Mouse (Mus musculus) liver, embryonic 12.5 days (tissue): ENCODE results near the gene Arhgap10. TPM values are rescaled to one million over a fixed set of nuclear protein-coding genes. Genes with fewer than 3 reads are reported as not detected.

Experiments
- ATAC-seq: fragments of 200-750 bp; cut with Nextera tagmentation; 2 replicates; pipeline ENCODE4 v1.8.0; 2017; ENCODE audit warnings: moderate number of reproducible peaks, mild to moderate bottlenecking, moderate library complexity
- H3K27ac ChIP-seq: fragments of 300-500 bp; sonication (generic); 2 replicates; pipeline ENCODE4 v1.5.1; 2016; ENCODE audit warnings: mild to moderate bottlenecking
- H3K27me3 ChIP-seq: fragments of 300-500 bp; sonication (generic); replicated peaks from 2 replicates; pipeline ENCODE4 v1.6.1; 2016; ENCODE audit warnings: mild to moderate bottlenecking, moderate library complexity
- H3K36me3 ChIP-seq: fragments of 300-500 bp; sonication (generic); 2 replicates; pipeline ENCODE4 v1.6.1; 2016; ENCODE audit warnings: mild to moderate bottlenecking, moderate library complexity
- H3K4me1 ChIP-seq: fragments of 300-500 bp; sonication (generic); 2 replicates; pipeline ENCODE4 v1.6.1; 2016
- H3K4me2 ChIP-seq: fragments of 300-500 bp; sonication (generic); 2 replicates; pipeline ENCODE4 v1.6.1; 2016; ENCODE audit warnings: mild to moderate bottlenecking, moderate library complexity
- H3K4me3 ChIP-seq: fragments of 300-500 bp; sonication (generic); 2 replicates; pipeline ENCODE4 v1.5.1; 2016; ENCODE audit warnings: mild to moderate bottlenecking, moderate library complexity
- H3K9ac ChIP-seq: fragments of 300-500 bp; sonication (generic); 2 replicates; pipeline ENCODE4 v1.6.1; 2016; ENCODE audit warnings: mild to moderate bottlenecking, moderate library complexity
- H3K9me3 ChIP-seq: fragments of 300-500 bp; sonication (generic); replicated peaks from 2 replicates; pipeline ENCODE4 v1.6.1; 2016; ENCODE audit warnings: mild to moderate bottlenecking, moderate library complexity
- whole genome bisulfite sequencing: fragments of 180-500 bp; shearing (Covaris S2); methylation state at CpG from one replicate; pipeline ENCODE4 v1.1.7; 2016; ENCODE audit not compliant: insufficient replicate concordance; 5-methylcytosine and 5-hydroxymethylcytosine counted together
- polyA plus RNA-seq: library from polyadenylated mRNA; unstranded; fragments of >200 nt; fragmentation: Nextera tagmentation; extraction: Ambion mirVana; gene quantifications from 2 replicates; pipeline ENCODE4 v1.2.1, GENCODE M21; 2016

Gene Arhgap10
- polyA plus RNA-seq, 1 experiment from 2014 or later = 13.8 TPM

DNA sequence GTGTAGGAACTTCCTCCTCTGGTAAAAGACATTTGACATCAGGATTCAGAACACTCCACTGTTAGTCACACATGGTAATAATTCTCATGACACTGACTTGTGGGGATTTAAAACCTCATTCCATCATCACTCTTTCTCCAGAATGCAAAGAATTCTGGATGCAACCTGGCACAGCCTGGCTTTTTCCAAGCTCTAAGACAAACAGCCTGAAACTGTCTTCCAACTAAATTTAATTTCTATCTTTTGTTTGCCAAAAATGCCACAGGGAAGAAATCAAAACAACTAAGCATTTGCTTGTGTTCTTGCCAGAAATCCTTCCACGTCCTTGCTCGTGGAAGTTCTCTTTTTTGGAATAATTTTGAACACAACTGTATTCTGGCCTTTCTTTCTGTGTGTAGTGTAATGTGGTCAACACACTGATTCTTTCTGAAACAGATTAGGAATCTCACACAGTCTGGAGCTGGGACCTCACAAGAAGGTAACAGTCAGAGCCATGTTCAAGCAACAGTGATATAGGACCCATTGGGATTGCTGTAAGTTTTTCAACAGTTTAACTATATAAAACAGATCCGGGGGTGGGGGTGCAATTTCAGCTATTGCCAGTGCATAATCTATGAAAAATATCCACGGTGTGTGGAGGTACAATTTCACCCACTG is 167.5 kb downstream of the Arhgap10 start:
- 70% methylated on average over 4 of the region's 4 CpGs for WGBS
- no peak overlapping the region for H3K4me2 ChIP-seq
- no peaks in the 10 kb centered on the region for H3K4me1 ChIP-seq
- H3K36me3 ChIP-seq = peaks cover 22% of the 10 kb centered on the region
- no peak overlapping the region for H3K9ac ChIP-seq
- ATAC-seq = no peak
- no peak overlapping the region for H3K27ac ChIP-seq
- no peak overlapping the region for H3K4me3 ChIP-seq
- H3K9me3 ChIP-seq = no peaks in the 10 kb centered on the region
- H3K27me3 ChIP-seq = no peaks in the 10 kb centered on the region

DNA sequence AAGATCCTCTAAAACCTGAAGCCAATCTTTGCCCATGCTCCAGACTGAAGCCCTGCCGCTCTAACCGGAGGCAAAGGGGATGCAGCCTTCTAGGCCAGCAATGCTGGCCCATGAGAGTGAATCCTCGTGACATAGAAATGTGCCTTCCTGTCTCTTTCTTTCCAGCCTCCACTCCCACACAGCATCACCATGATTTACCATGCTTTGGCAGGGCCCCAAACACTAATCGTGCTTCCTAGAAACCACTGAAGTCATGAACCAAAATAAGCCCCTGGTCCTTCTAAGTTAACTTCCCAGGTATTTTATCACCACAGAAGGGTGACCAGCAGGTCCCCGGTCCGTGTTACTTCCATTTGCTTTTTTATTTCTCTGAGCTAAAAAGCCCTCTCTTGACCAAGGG is 173.8 kb downstream of the Arhgap10 start:
- no peak for ATAC-seq
- no peak overlapping the region for H3K9ac ChIP-seq
- H3K27me3 ChIP-seq = no peaks in the 10 kb centered on the region
- no peak overlapping the region for H3K27ac ChIP-seq
- no peaks in the 10 kb centered on the region for H3K4me1 ChIP-seq
- no peaks in the 10 kb centered on the region for H3K9me3 ChIP-seq
- WGBS = 83% methylated on average over 6 of the region's 6 CpGs
- peaks cover 34% of the 10 kb centered on the region for H3K36me3 ChIP-seq
- H3K4me2 ChIP-seq = no peak overlapping the region
- no peak overlapping the region for H3K4me3 ChIP-seq

DNA sequence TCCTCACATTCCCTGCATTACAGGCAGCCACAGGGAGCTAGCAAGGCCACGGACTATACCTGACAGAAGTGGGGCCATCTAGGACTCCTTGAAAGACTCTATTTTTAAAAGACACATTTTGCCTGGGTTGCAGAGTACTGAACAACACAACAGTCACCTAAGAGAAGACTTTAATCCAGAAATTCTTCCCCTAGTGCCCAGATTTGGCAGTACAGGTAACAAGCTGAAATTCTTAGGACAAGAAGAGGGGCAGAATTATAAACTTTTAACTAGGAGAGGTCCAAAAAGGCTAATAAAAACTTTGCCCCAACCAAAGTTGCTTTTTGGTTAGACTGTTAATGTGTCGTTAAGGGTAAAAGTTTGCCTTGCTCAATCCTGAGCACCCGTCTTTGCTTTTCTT is 174.4 kb downstream of the Arhgap10 start:
- 84% methylated on average over 3 of the region's 3 CpGs for WGBS
- H3K4me3 ChIP-seq = no peak overlapping the region
- H3K27me3 ChIP-seq = no peaks in the 10 kb centered on the region
- no peak overlapping the region for H3K4me2 ChIP-seq
- no peak for ATAC-seq
- no peaks in the 10 kb centered on the region for H3K4me1 ChIP-seq
- H3K9me3 ChIP-seq = no peaks in the 10 kb centered on the region
- H3K36me3 ChIP-seq = peaks cover 34% of the 10 kb centered on the region
- no peak overlapping the region for H3K9ac ChIP-seq
- H3K27ac ChIP-seq = no peak overlapping the region

DNA sequence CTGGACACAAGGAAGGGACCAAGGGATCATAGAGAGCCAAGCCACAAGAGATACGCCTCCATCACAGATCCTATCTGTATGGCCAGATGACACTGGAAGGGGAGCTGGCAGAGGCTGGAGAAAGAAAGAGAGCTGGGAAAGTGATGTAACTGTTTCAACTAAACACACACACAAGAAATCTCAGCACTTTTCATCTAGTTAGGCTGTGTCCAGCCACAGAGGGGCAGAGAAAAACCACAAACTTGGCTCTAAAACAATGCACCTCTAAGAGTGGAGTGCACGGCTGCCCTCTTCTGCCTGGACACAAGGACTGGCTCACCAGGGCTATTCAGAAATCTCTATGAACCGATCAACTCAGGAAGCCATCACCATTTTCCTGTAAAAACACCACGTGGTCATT is 175.6 kb downstream of the Arhgap10 start:
- no peak overlapping the region for H3K27ac ChIP-seq
- 73% methylated on average over 4 of the region's 4 CpGs for WGBS
- peaks cover 34% of the 10 kb centered on the region for H3K36me3 ChIP-seq
- H3K4me1 ChIP-seq = no peaks in the 10 kb centered on the region
- H3K9me3 ChIP-seq = no peaks in the 10 kb centered on the region
- no peaks in the 10 kb centered on the region for H3K27me3 ChIP-seq
- no peak for ATAC-seq
- no peak overlapping the region for H3K4me2 ChIP-seq
- H3K9ac ChIP-seq = no peak overlapping the region
- H3K4me3 ChIP-seq = no peak overlapping the region

DNA sequence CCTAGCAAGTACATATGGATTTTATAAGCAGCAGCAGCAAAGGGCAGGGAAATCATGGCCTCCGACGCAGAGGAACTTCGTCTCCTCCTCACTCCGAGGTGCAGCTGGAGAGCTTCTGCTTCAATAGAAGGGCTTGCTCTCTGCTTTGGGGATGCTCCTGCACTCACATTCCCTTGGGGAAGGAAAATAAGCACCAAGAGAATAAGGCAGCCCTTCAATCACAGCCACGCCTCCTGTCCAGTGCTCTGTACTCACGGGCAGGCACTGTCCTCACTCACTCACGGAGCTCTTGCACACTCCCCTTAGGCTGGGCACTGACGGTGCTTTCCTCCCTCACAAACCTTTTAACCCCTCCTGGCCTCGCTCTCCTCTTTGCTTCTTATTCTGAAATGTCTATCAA is 176.4 kb downstream of the Arhgap10 start:
- no peak overlapping the region for H3K9ac ChIP-seq
- ATAC-seq = no peak
- no peaks in the 10 kb centered on the region for H3K9me3 ChIP-seq
- no peak overlapping the region for H3K27ac ChIP-seq
- no peaks in the 10 kb centered on the region for H3K4me1 ChIP-seq
- H3K36me3 ChIP-seq = peaks cover 34% of the 10 kb centered on the region
- WGBS = 78% methylated on average over 9 of the region's 9 CpGs
- no peaks in the 10 kb centered on the region for H3K27me3 ChIP-seq
- no peak overlapping the region for H3K4me2 ChIP-seq
- no peak overlapping the region for H3K4me3 ChIP-seq

DNA sequence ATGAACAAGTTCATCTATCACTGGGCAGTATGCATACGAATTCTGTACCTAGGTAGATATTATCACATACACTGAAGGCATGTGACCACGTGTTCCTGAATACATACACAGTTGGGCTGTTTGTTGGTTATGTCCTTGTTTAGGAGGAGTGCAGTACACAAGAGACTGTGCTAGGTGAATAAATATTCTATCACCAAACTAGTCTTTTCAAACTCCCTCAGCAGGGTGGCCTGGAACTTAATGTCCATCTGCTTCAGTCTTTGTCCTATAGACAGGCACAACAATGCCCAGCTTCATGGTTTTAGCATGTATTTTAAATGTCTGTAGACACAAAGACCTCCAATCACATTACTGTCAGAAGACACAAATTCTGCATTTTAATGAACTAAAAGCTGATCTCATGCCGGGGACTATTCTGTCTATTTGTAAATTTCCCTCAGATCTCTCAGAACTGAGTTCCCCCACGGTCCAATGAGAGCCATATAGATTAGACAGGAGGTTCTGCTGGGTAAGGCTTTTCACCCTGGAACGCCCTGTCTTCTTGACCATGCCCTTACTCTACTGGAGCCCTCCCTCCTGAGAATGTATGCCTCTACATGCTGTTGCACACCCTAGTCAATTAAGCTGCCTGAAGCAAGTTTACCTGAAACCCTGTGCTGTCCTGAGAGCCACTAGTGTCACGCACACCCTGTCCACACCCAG is 177.6 kb downstream of the Arhgap10 start:
- 75% methylated on average over 6 of the region's 6 CpGs for WGBS
- ATAC-seq = no peak
- H3K36me3 ChIP-seq = peaks cover 25% of the 10 kb centered on the region
- no peak overlapping the region for H3K9ac ChIP-seq
- no peaks in the 10 kb centered on the region for H3K9me3 ChIP-seq
- no peak overlapping the region for H3K4me2 ChIP-seq
- H3K4me3 ChIP-seq = no peak overlapping the region
- no peak overlapping the region for H3K27ac ChIP-seq
- H3K27me3 ChIP-seq = no peaks in the 10 kb centered on the region
- no peaks in the 10 kb centered on the region for H3K4me1 ChIP-seq

DNA sequence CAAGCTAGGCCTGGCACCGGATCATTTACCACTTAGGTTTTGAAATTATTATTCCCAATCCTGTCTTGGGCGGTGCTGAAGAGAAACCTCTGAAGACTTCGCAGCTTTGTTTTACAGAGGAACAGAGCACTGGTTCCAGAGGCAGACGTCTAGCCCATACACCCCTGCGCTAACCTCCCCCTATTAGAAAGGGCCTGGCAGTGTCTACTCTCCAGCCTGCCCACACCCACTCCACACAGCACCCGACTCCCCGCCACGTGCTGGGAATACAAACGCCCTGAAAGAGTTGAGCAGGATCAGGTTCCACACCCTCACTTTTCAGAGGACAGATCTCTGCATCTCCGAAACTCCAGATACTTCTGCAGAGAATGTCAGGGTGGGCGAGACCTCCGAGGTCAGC is 180.5 kb downstream of the Arhgap10 start:
- 77% methylated on average over 12 of the region's 12 CpGs for WGBS
- Histone ChIP-seq H3K4me1 (no peaks in the 10 kb centered on the region), H3K4me2 (no peak overlapping the region), H3K4me3 (no peak overlapping the region), H3K9ac (no peak overlapping the region), H3K27me3 (no peaks in the 10 kb centered on the region), H3K36me3 (peaks cover 7% of the 10 kb centered on the region), H3K27ac (no peak overlapping the region), H3K9me3 (no peaks in the 10 kb centered on the region)
- ATAC-seq = no peak

DNA sequence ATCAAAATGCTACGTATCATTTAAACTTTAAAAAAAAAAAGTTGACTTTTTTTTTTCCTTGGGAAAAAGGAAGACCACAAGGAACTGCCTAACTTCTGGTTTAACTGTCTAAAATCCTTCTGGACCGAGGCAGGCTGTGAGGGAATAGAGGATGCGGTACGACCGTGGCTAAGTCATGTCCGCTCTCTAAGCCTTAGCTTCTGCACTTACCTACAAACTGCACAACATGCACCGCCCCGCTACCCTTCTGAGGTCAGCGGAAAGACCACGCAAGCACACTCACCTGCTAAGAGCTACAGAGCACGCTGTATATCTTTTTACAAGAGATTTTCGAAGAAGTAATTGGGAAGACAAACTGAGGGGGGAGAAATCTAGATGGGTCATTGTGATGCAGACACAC is 186.6 kb downstream of the Arhgap10 start:
- Histone ChIP-seq H3K4me2 (no peak overlapping the region), H3K36me3 (peaks cover 6% of the 10 kb centered on the region; the same call in 1 of the 2 replicates), H3K9me3 (no peaks in the 10 kb centered on the region), H3K9ac (no peak overlapping the region), H3K27ac (no peak overlapping the region), H3K4me1 (peaks cover 10% of the 10 kb centered on the region; the same call in 1 of the 2 replicates), H3K4me3 (no peak overlapping the region), H3K27me3 (no peaks in the 10 kb centered on the region)
- 89% methylated on average over 12 of the region's 12 CpGs for WGBS
- ATAC-seq = no peak

DNA sequence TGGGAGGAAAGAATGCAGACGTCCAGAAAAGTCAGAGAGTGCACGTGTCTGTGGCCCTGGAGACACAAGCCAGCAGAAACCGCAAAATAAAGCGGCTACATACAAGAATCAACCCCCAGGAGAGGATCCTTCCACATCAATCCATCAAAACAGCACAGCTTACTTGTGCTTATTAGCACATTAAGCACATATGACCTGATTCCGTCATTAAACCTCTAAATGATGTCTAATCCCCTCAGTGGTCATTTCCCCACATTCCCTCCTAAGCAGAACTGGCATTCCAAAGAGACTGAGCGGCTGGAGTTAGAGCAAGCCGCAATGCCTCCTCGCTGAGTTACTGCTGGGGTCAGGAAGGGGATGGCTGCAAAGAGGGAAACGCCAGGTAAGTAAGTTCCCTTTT is 187.4 kb downstream of the Arhgap10 start:
- Histone ChIP-seq H3K36me3 (peaks cover 6% of the 10 kb centered on the region; the same call in 1 of the 2 replicates), H3K4me1 (peaks cover 10% of the 10 kb centered on the region; the same call in 1 of the 2 replicates), H3K9ac (no peak overlapping the region), H3K4me3 (no peak overlapping the region), H3K27ac (no peak overlapping the region), H3K9me3 (no peaks in the 10 kb centered on the region), H3K27me3 (no peaks in the 10 kb centered on the region), H3K4me2 (no peak overlapping the region)
- no peak for ATAC-seq
- WGBS = 80% methylated on average over 9 of the region's 9 CpGs

DNA sequence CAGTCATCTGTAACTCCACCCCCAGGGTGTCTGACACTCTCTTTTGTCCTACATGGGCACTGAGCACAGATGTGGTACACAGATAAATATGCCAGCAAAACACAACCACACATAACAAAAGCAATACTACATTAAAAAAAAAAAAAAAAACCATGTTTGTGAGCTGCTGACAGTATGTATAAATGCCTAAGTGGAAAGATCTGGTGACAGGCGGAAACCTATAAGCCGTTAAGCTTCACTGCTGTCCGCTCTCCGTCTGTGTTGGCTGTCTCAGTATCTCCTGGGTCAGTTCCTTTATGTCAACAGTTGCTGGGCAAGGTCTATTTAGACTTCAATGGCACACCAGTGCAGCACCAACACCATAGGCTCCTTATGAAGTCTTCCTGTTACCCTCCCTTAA is 188.0 kb downstream of the Arhgap10 start:
- Histone ChIP-seq H3K4me1 (peaks cover 10% of the 10 kb centered on the region; the same call in 1 of the 2 replicates), H3K36me3 (peaks cover 6% of the 10 kb centered on the region; the same call in 1 of the 2 replicates), H3K4me2 (no peak overlapping the region), H3K9me3 (no peaks in the 10 kb centered on the region), H3K27me3 (no peaks in the 10 kb centered on the region), H3K9ac (no peak overlapping the region), H3K4me3 (no peak overlapping the region), H3K27ac (no peak overlapping the region)
- WGBS = 70% methylated on average over 4 of the region's 4 CpGs
- no peak for ATAC-seq

DNA sequence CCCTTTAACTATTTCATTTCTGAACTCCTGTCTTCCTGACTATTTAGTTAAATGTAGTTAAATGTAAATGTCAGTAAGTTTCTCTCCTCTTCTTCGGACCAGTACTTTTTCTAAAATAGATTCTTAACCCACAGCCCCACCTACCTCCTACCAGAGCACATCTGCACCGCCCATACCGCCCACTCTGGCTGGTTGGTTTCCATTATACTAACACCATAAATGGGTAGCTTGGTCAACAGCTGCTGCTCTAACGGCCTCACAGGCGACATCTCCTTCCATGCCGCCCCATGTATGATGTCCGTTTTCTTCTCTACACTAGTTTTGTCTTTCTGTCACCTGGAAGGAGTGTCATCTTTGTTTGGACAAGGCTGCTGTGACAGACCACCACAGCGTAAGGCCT is 189.3 kb downstream of the Arhgap10 start:
- ATAC-seq = no peak
- no peak overlapping the region for H3K4me2 ChIP-seq
- 75% methylated on average over 8 of the region's 8 CpGs for WGBS
- H3K36me3 ChIP-seq = peaks cover 6% of the 10 kb centered on the region; the same call in 1 of the 2 replicates
- no peak overlapping the region for H3K9ac ChIP-seq
- no peak overlapping the region for H3K4me3 ChIP-seq
- no peak overlapping the region for H3K27ac ChIP-seq
- H3K9me3 ChIP-seq = no peaks in the 10 kb centered on the region
- H3K4me1 ChIP-seq = peaks cover 10% of the 10 kb centered on the region; the same call in 1 of the 2 replicates
- no peaks in the 10 kb centered on the region for H3K27me3 ChIP-seq

DNA sequence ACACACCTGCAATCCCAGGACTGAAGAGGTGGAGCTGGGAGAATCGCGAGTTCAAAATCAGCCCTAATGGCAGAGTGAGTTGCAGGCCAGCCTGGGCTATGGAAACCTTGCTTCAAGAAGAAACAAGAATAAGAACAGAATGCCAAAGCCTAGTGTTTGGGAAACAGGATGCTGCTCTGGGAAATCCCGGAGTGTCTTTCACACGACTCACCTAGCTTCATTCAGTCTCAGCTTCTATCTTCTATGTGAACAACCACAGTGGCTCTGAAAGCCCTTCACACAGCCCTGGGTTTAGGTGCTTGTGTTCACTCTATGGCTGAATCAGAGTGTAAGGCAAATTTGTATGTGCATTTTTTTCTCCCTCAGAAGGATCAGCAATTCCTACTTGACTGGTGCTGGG is 190.4 kb downstream of the Arhgap10 start:
- H3K9ac ChIP-seq = no peak overlapping the region

More for the DNA sequence above, 190.4 kb downstream of the Arhgap10 start:
- Histone ChIP-seq H3K4me1 (peaks cover 10% of the 10 kb centered on the region; the same call in 1 of the 2 replicates), H3K4me3 (no peak overlapping the region), H3K4me2 (no peak overlapping the region), H3K36me3 (peaks cover 6% of the 10 kb centered on the region; the same call in 1 of the 2 replicates), H3K9me3 (no peaks in the 10 kb centered on the region), H3K27me3 (no peaks in the 10 kb centered on the region), H3K27ac (no peak overlapping the region)
- no peak for ATAC-seq
- 79% methylated on average over 4 of the region's 4 CpGs for WGBS
